Mouse (Mus musculus): ENCODE measurements around the gene Cry2.

GRCm38 (mm10) chr2:92430723-92431541 is 2.9 kb downstream of the Cry2 start:
- no peak for TF ChIP-seq CTCF (IDR thresholded peaks at IDR 0.05; ENCODE audit: control insufficient read depth, insufficient read depth, low read length)
- no peak for TF ChIP-seq POLR2A (IDR thresholded peaks at IDR 0.05; ENCODE audit: borderline replicate concordance, control insufficient read depth, low read depth, low read length)
